Mouse (Mus musculus) intestine, embryonic 16.5 days (tissue): ENCODE measurements around the gene Gadd45gip1. TPM values are rescaled to one million over a fixed set of nuclear protein-coding genes. Genes with fewer than 3 reads are reported as not detected.
A peak's percentile ranks its signal among the peaks of the same experiment; 100 is the strongest.

Experiments used
- ATAC-seq: fragments of 200-750 bp; cut with Nextera tagmentation; 2 replicates; pipeline ENCODE4 v1.8.0; 2017; ENCODE audit warnings: moderate TSS enrichment, moderate library complexity
- H3K27ac ChIP-seq: fragments of 300-500 bp; sonication (generic); 2 replicates; pipeline ENCODE4 v1.5.1; 2014; ENCODE audit warnings: mild to moderate bottlenecking, low read length
- H3K27me3 ChIP-seq: fragments of 300-500 bp; sonication (generic); replicated peaks from 2 replicates; pipeline ENCODE4 v1.6.1; 2014; ENCODE audit warnings: low read length, control low read depth, mixed read lengths; ENCODE audit not compliant: control insufficient read depth, insufficient read depth
- H3K36me3 ChIP-seq: fragments of 300-500 bp; sonication (generic); 2 replicates; pipeline ENCODE4 v1.6.1; 2014; ENCODE audit warnings: low read length, control low read depth; ENCODE audit not compliant: control insufficient read depth, insufficient read depth
- H3K4me1 ChIP-seq: fragments of 300-500 bp; sonication (generic); 2 replicates; pipeline ENCODE4 v1.6.1; 2014; ENCODE audit warnings: low read length, control low read depth, mixed read lengths; ENCODE audit not compliant: control insufficient read depth, insufficient read depth
- H3K4me2 ChIP-seq: fragments of 300-500 bp; sonication (generic); 2 replicates; pipeline ENCODE4 v1.6.1; 2014; ENCODE audit warnings: low read depth, low read length, control low read depth
- H3K4me3 ChIP-seq: fragments of 300-500 bp; sonication (generic); 2 replicates; pipeline ENCODE4 v1.5.1; 2014; ENCODE audit warnings: mild to moderate bottlenecking, low read length
- H3K9ac ChIP-seq: fragments of 300-500 bp; sonication (generic); 2 replicates; pipeline ENCODE4 v1.6.1; 2014; ENCODE audit warnings: low read depth, low read length
- H3K9me3 ChIP-seq: fragments of 300-500 bp; sonication (generic); 2 replicates; pipeline ENCODE4 v1.6.1; 2016; ENCODE audit warnings: low read length, control low read depth; ENCODE audit not compliant: control insufficient read depth
- WGBS: fragments of 180-500 bp; shearing (Covaris S2); extraction: QIAGEN DNeasy Blood & Tissue Kit; methylation state at CpG from one replicate; pipeline ENCODE4 v1.1.7; 2014; 5-methylcytosine and 5-hydroxymethylcytosine counted together
- polyA plus RNA-seq: library from polyadenylated mRNA; unstranded; fragments of >200 nt; fragmentation: Nextera tagmentation; extraction: Ambion mirVana; gene quantifications from 2 replicates; pipeline ENCODE4 v1.2.1, GENCODE M21; 2015

The Gadd45gip1 gene
- polyA plus RNA-seq, 1 experiment from 2014 or later, result 63.4 TPM

- Histone ChIP-seq H3K9ac (peak overlapping the region; percentile 94), H3K36me3 (peaks cover 32% of the 10 kb centered on the region), H3K27ac (peak overlapping the region; percentile 91), H3K4me2 (peak overlapping the region; percentile 77), H3K4me3 (peak overlapping the region; percentile 94), H3K4me1 (peaks cover 32% of the 10 kb centered on the region), H3K27me3 (no peaks in the 10 kb centered on the region), H3K9me3 (no peaks in the 10 kb centered on the region)
- no peak for ATAC-seq
- 10% methylated on average over 12 of the region's 12 CpGs for WGBS
These were observed 14.2 kb downstream of the Gadd45gip1 start for GRCm38 (mm10) chr8:84845355-84846093.

DNA sequence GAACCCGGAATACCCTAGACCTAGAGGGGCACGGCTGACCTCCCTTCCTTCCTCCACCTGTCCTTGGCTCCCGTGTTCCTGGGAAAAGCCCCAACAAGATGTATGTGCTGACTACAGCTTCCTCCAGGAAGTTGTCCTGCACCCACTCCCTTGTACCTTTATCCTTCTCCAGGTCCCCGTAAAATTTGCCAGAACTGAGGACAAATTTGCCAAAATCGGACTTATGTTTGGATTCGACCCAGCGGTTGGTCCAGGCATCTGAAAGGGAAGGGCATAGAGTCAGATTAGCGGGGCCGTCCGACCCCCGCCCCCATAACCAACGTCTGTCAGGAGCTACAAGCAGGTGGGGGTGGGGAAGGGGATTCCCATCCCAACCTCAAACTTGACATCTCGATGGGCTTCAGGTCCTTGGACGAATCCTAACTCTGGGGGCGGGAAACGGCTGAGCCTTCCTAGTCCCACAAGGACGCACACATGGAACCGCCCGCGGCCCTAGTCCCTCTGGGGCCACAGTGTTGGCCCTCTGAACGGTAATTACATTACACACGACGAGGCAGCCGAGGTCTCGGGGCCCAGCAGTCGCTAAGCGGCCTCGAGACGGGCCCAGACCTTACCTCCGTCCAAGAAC lies 14.9 kb downstream of the Gadd45gip1 start:
- H3K27ac ChIP-seq, result peak overlapping the region; percentile 91
- H3K27me3 ChIP-seq, result no peaks in the 10 kb centered on the region
- peaks cover 32% of the 10 kb centered on the region for H3K36me3 ChIP-seq
- H3K4me3 ChIP-seq, result peak overlapping the region; percentile 94
- no peaks in the 10 kb centered on the region for H3K9me3 ChIP-seq
- H3K4me1 ChIP-seq, result peaks cover 32% of the 10 kb centered on the region
- H3K4me2 ChIP-seq, result peak overlapping the region; percentile 77
- ATAC-seq, result peak; percentile 39
- peak overlapping the region; percentile 94 for H3K9ac ChIP-seq
- under 1% methylated on average over 30 of the region's 30 CpGs for WGBS

- Histone ChIP-seq H3K4me3 (peak within 1 kb of the TSS; percentile 94), H3K9ac (peak within 1 kb of the TSS; percentile 94), H3K27me3 (no peaks in the 10 kb centered on the region), H3K9me3 (no peaks in the 10 kb centered on the region), H3K4me2 (peak within 1 kb of the TSS; percentile 77), H3K27ac (peak within 1 kb of the TSS; percentile 93), H3K36me3 (peaks cover 26% of the 10 kb centered on the region), H3K4me1 (peaks cover 32% of the 10 kb centered on the region)
- under 1% methylated on average over 55 of the region's 55 CpGs for WGBS
- peak; percentile 99 for ATAC-seq
These were observed 15.6 kb downstream of the Gadd45gip1 start, which contains the start of gene Calr for GRCm38 (mm10) chr8:84846722-84847572. TSS of gene Calr (minus strand) at chr8:84846934.

GRCm38 (mm10) chr8:84847684-84848435 lies 16.5 kb downstream of the Gadd45gip1 start:
- H3K27ac ChIP-seq, result peak overlapping the region; percentile 93
- peaks cover 17% of the 10 kb centered on the region for H3K36me3 ChIP-seq
- no peak for ATAC-seq
- no peaks in the 10 kb centered on the region for H3K27me3 ChIP-seq
- WGBS, result 41% methylated on average over 6 of the region's 6 CpGs
- H3K4me1 ChIP-seq, result peaks cover 27% of the 10 kb centered on the region
- H3K4me3 ChIP-seq, result peak overlapping the region; percentile 62
- H3K4me2 ChIP-seq, result peak overlapping the region; percentile 71
- H3K9ac ChIP-seq, result peak overlapping the region; percentile 80
- H3K9me3 ChIP-seq, result no peaks in the 10 kb centered on the region

GRCm38 (mm10) chr8:84856434-84856833 lies 25.1 kb downstream of the Gadd45gip1 start:
- Histone ChIP-seq H3K4me3 (peak overlapping the region; percentile 88), H3K4me1 (peaks cover 13% of the 10 kb centered on the region), H3K9ac (no peak overlapping the region), H3K9me3 (no peaks in the 10 kb centered on the region), H3K27ac (no peak overlapping the region), H3K36me3 (peaks cover 7% of the 10 kb centered on the region; the same call in 1 of the 2 replicates), H3K4me2 (no peak overlapping the region), H3K27me3 (no peaks in the 10 kb centered on the region)
- ATAC-seq, result peak; percentile 1; the same call in 1 of the 2 replicates
- WGBS, result 91% methylated on average over 3 of the region's 3 CpGs

GRCm38 (mm10) chr8:84856864-84857441 lies 25.6 kb downstream of the Gadd45gip1 start, which contains the start of gene Farsa:
TSS of gene Farsa (plus strand) at chr8:84856989.
- ATAC-seq, result peak; percentile 96
- peaks cover 13% of the 10 kb centered on the region for H3K4me1 ChIP-seq
- peak within 1 kb of the TSS; percentile 97 for H3K9ac ChIP-seq
- peaks cover 11% of the 10 kb centered on the region; the same call in 1 of the 2 replicates for H3K36me3 ChIP-seq
- no peaks in the 10 kb centered on the region for H3K9me3 ChIP-seq
- peak within 1 kb of the TSS; percentile 88 for H3K4me3 ChIP-seq
- H3K27ac ChIP-seq, result peak within 1 kb of the TSS; percentile 77
- peak within 1 kb of the TSS; percentile 79 for H3K4me2 ChIP-seq
- no peaks in the 10 kb centered on the region for H3K27me3 ChIP-seq
- under 1% methylated on average over 39 of the region's 39 CpGs for WGBS

- Histone ChIP-seq H3K4me1 (peaks cover 16% of the 10 kb centered on the region), H3K9ac (peak within 1 kb of the TSS; percentile 69), H3K27me3 (no peaks in the 10 kb centered on the region), H3K27ac (peak within 1 kb of the TSS; percentile 59; the same call in 1 of the 2 replicates), H3K4me2 (peak within 1 kb of the TSS; percentile 99), H3K36me3 (no peaks in the 10 kb centered on the region; the same call in 1 of the 2 replicates), H3K4me3 (peak within 1 kb of the TSS; percentile 57), H3K9me3 (no peaks in the 10 kb centered on the region)
- WGBS, result 13% methylated on average over 46 of the region's 46 CpGs
- ATAC-seq, result peak; percentile 72
These were observed 40.3 kb downstream of the Gadd45gip1 start, which contains the start of gene Syce2 for GRCm38 (mm10) chr8:84871376-84872308. TSS of gene Syce2 (plus strand) at chr8:84872111.
